Mouse (Mus musculus): ENCODE data around the gene Dtnb. TPM values are rescaled to one million over a fixed set of nuclear protein-coding genes. Genes with fewer than 3 reads are reported as not detected.
"Not testable (repeated sequence)": the region's sequence is repeated elsewhere in the genome, so short reads cannot be mapped to it uniquely, and the experiment has no call there.

Gene Dtnb
- 10 to 100 TPM; 10.1 to 10.9 TPM for total RNA-seq (2021)
- long read RNA-seq, experiment 1, partial matches to known transcripts, result 2 of 17 reads
- long read RNA-seq, experiment 1, other reads (novel, unspliced or antisense), result 9 of 17 reads
- long read RNA-seq, experiment 2, partial matches to known transcripts, result 2 of 18 reads
- long read RNA-seq, experiment 2, other reads (novel, unspliced or antisense), result 9 of 18 reads

- peak; percentile 53 to 71 for DNase-seq (ENCODE audit: low spot score in 2 of 2)
Observed at GRCm38 (mm10) chr12:3571787-3572580, at the start of gene Dtnb. TSS of gene Dtnb (plus strand) at chr12:3572381.

- DNase-seq (ENCODE audit: low spot score in 2 of 2), result no peak
Observed at GRCm38 (mm10) chr12:3525536-3525935, 46.6 kb upstream of the Dtnb start.

- not testable (repeated sequence) for DNase-seq (ENCODE audit: low spot score in 2 of 2)
Observed at GRCm38 (mm10) chr12:3535446-3535845, 36.7 kb upstream of the Dtnb start.

GRCm38 (mm10) chr12:3537616-3538015, 34.6 kb upstream of the Dtnb start:
- DNase-seq (ENCODE audit: low spot score in 2 of 2), result no peak

GRCm38 (mm10) chr12:3538036-3538435, 34.1 kb upstream of the Dtnb start:
- DNase-seq (ENCODE audit: low spot score in 2 of 2), result no peak

- no peak for DNase-seq (ENCODE audit: low spot score in 2 of 2)
Observed at GRCm38 (mm10) chr12:3539605-3540004, 32.6 kb upstream of the Dtnb start.

- DNase-seq (ENCODE audit: low spot score in 2 of 2), result no peak
Observed at GRCm38 (mm10) chr12:3540871-3541270, 31.3 kb upstream of the Dtnb start.

GRCm38 (mm10) chr12:3545451-3545850, 26.7 kb upstream of the Dtnb start:
- no peak for DNase-seq (ENCODE audit: low spot score in 2 of 2)

- DNase-seq (ENCODE audit: low spot score in 2 of 2), result no peak
Observed at GRCm38 (mm10) chr12:3546121-3546658, 26.0 kb upstream of the Dtnb start.

GRCm38 (mm10) chr12:3546781-3547180, 25.4 kb upstream of the Dtnb start:
- no peak for DNase-seq (ENCODE audit: low spot score in 2 of 2)

GRCm38 (mm10) chr12:3547506-3547905, 24.7 kb upstream of the Dtnb start:
- DNase-seq (ENCODE audit: low spot score in 2 of 2), result no peak

- DNase-seq (ENCODE audit: low spot score in 2 of 2), result no peak
Observed at GRCm38 (mm10) chr12:3547911-3548310, 24.3 kb upstream of the Dtnb start.

- DNase-seq (ENCODE audit: low spot score in 2 of 2), result no peak
Observed at GRCm38 (mm10) chr12:3548582-3549211, 23.5 kb upstream of the Dtnb start.

GRCm38 (mm10) chr12:3550280-3550679, 21.9 kb upstream of the Dtnb start:
- no peak for DNase-seq (ENCODE audit: low spot score in 2 of 2)

- DNase-seq (ENCODE audit: low spot score in 2 of 2), result no peak
Observed at GRCm38 (mm10) chr12:3557414-3558319, 14.5 kb upstream of the Dtnb start.

- DNase-seq (ENCODE audit: low spot score in 2 of 2), result peak in 1 of 2 experiments; percentile 31
Observed at GRCm38 (mm10) chr12:3560596-3560995, 11.6 kb upstream of the Dtnb start.

GRCm38 (mm10) chr12:3561032-3561431, 11.1 kb upstream of the Dtnb start:
- DNase-seq (ENCODE audit: low spot score in 2 of 2), result no peak

GRCm38 (mm10) chr12:3562806-3563205, 9.4 kb upstream of the Dtnb start:
- no peak for DNase-seq (ENCODE audit: low spot score in 2 of 2)

- DNase-seq (ENCODE audit: low spot score in 2 of 2), result no peak
Observed at GRCm38 (mm10) chr12:3563659-3564058, 8.5 kb upstream of the Dtnb start.

GRCm38 (mm10) chr12:3568461-3568991, 3.7 kb upstream of the Dtnb start:
- DNase-seq (ENCODE audit: low spot score in 2 of 2), result no peak

Measured in gastrocnemius, postnatal 4 days (tissue).